Mouse (Mus musculus): ENCODE data around the gene Ramp3. TPM values are rescaled to one million over a fixed set of nuclear protein-coding genes. Genes with fewer than 3 reads are reported as not detected.
"Not testable (repeated sequence)": the region's sequence is repeated elsewhere in the genome, so short reads cannot be mapped to it uniquely, and the experiment has no call there.

The Ramp3 gene
- polyA plus RNA-seq, 1 experiment = not detected

- Histone ChIP-seq H3K4me3 (ENCODE audit: insufficient read depth, low read length) (no peak overlapping the region), H3K4me1 (ENCODE audit: control insufficient read depth, insufficient read depth, low read length) (no peaks in the 10 kb centered on the region), H3K27ac (ENCODE audit: insufficient read depth, low read depth, low read length) (no peak overlapping the region)
- TF ChIP-seq POLR2A (IDR thresholded peaks at IDR 0.05; ENCODE audit: borderline replicate concordance, low read depth, low read length) (no peak), CTCF (IDR thresholded peaks at IDR 0.05; ENCODE audit: low read depth, low read length) (no peak)
Measured at GRCm38 (mm10) chr11:6636150-6636549, 22.2 kb upstream of the Ramp3 start.

- H3K4me3 ChIP-seq (ENCODE audit: insufficient read depth, low read length) = no peak within 1 kb of the TSS
- TF ChIP-seq POLR2A (IDR thresholded peaks at IDR 0.05; ENCODE audit: borderline replicate concordance, low read depth, low read length) = no peak
- TF ChIP-seq CTCF (IDR thresholded peaks at IDR 0.05; ENCODE audit: low read depth, low read length) = no peak
- no peak within 1 kb of the TSS for H3K27ac ChIP-seq (ENCODE audit: insufficient read depth, low read depth, low read length)
- H3K4me1 ChIP-seq (ENCODE audit: control insufficient read depth, insufficient read depth, low read length) = no peaks in the 10 kb centered on the region
Measured at GRCm38 (mm10) chr11:6638537-6638936, 19.8 kb upstream of the Ramp3 start, which contains the start of gene Wap. Wap (minus strand) TSS chr11:6638637.

GRCm38 (mm10) chr11:6639072-6639471 lies 19.2 kb upstream of the Ramp3 start:
- no peaks in the 10 kb centered on the region for H3K4me1 ChIP-seq (ENCODE audit: control insufficient read depth, insufficient read depth, low read length)
- H3K4me3 ChIP-seq (ENCODE audit: insufficient read depth, low read length) = no peak overlapping the region
- TF ChIP-seq CTCF (IDR thresholded peaks at IDR 0.05; ENCODE audit: low read depth, low read length) (no peak), POLR2A (IDR thresholded peaks at IDR 0.05; ENCODE audit: borderline replicate concordance, low read depth, low read length) (no peak)
- no peak overlapping the region for H3K27ac ChIP-seq (ENCODE audit: insufficient read depth, low read depth, low read length)

GRCm38 (mm10) chr11:6644566-6644965 lies 13.8 kb upstream of the Ramp3 start:
- Histone ChIP-seq H3K4me3 (ENCODE audit: insufficient read depth, low read length) (no peak overlapping the region), H3K27ac (ENCODE audit: insufficient read depth, low read depth, low read length) (no peak overlapping the region), H3K4me1 (ENCODE audit: control insufficient read depth, insufficient read depth, low read length) (no peaks in the 10 kb centered on the region)
- TF ChIP-seq CTCF (IDR thresholded peaks at IDR 0.05; ENCODE audit: low read depth, low read length) = no peak
- no peak for TF ChIP-seq POLR2A (IDR thresholded peaks at IDR 0.05; ENCODE audit: borderline replicate concordance, low read depth, low read length)

GRCm38 (mm10) chr11:6647831-6648724 lies 10.2 kb upstream of the Ramp3 start:
- H3K4me3 ChIP-seq (ENCODE audit: insufficient read depth, low read length) = no peak overlapping the region
- TF ChIP-seq CTCF (IDR thresholded peaks at IDR 0.05; ENCODE audit: low read depth, low read length) = no peak
- TF ChIP-seq POLR2A (IDR thresholded peaks at IDR 0.05; ENCODE audit: borderline replicate concordance, low read depth, low read length) = no peak
- no peaks in the 10 kb centered on the region for H3K4me1 ChIP-seq (ENCODE audit: control insufficient read depth, insufficient read depth, low read length)
- H3K27ac ChIP-seq (ENCODE audit: insufficient read depth, low read depth, low read length) = no peak overlapping the region

- no peak overlapping the region for H3K4me3 ChIP-seq (ENCODE audit: insufficient read depth, low read length)
- H3K4me1 ChIP-seq (ENCODE audit: control insufficient read depth, insufficient read depth, low read length) = no peaks in the 10 kb centered on the region
- H3K27ac ChIP-seq (ENCODE audit: insufficient read depth, low read depth, low read length) = no peak overlapping the region
- TF ChIP-seq CTCF (IDR thresholded peaks at IDR 0.05; ENCODE audit: low read depth, low read length) = no peak
- TF ChIP-seq POLR2A (IDR thresholded peaks at IDR 0.05; ENCODE audit: borderline replicate concordance, low read depth, low read length) = no peak
Measured at GRCm38 (mm10) chr11:6650519-6650918, 7.8 kb upstream of the Ramp3 start.

GRCm38 (mm10) chr11:6652978-6653377 lies 5.3 kb upstream of the Ramp3 start:
- not testable (repeated sequence) for H3K27ac ChIP-seq (ENCODE audit: insufficient read depth, low read depth, low read length); H3K4me3 ChIP-seq (ENCODE audit: insufficient read depth, low read length); H3K4me1 ChIP-seq (ENCODE audit: control insufficient read depth, insufficient read depth, low read length)

- Histone ChIP-seq H3K4me3 (ENCODE audit: insufficient read depth, low read length) (no peak overlapping the region), H3K27ac (ENCODE audit: insufficient read depth, low read depth, low read length) (no peak overlapping the region), H3K4me1 (ENCODE audit: control insufficient read depth, insufficient read depth, low read length) (no peaks in the 10 kb centered on the region)
- no peak for TF ChIP-seq CTCF (IDR thresholded peaks at IDR 0.05; ENCODE audit: low read depth, low read length)
- no peak for TF ChIP-seq POLR2A (IDR thresholded peaks at IDR 0.05; ENCODE audit: borderline replicate concordance, low read depth, low read length)
Measured at GRCm38 (mm10) chr11:6654903-6655302, 3.4 kb upstream of the Ramp3 start.

- Histone ChIP-seq H3K4me3 (ENCODE audit: insufficient read depth, low read length) (no peak overlapping the region), H3K27ac (ENCODE audit: insufficient read depth, low read depth, low read length) (no peak overlapping the region), H3K4me1 (ENCODE audit: control insufficient read depth, insufficient read depth, low read length) (no peaks in the 10 kb centered on the region)
- TF ChIP-seq CTCF (IDR thresholded peaks at IDR 0.05; ENCODE audit: low read depth, low read length) (no peak), POLR2A (IDR thresholded peaks at IDR 0.05; ENCODE audit: borderline replicate concordance, low read depth, low read length) (no peak)
Measured at GRCm38 (mm10) chr11:6661206-6661605, 2.9 kb downstream of the Ramp3 start.

GRCm38 (mm10) chr11:6666634-6667033 lies 8.3 kb downstream of the Ramp3 start:
- H3K4me1 ChIP-seq (ENCODE audit: control insufficient read depth, insufficient read depth, low read length) = no peaks in the 10 kb centered on the region
- TF ChIP-seq CTCF (IDR thresholded peaks at IDR 0.05; ENCODE audit: low read depth, low read length) (no peak), POLR2A (IDR thresholded peaks at IDR 0.05; ENCODE audit: borderline replicate concordance, low read depth, low read length) (no peak)
- no peak overlapping the region for H3K27ac ChIP-seq (ENCODE audit: insufficient read depth, low read depth, low read length)
- H3K4me3 ChIP-seq (ENCODE audit: insufficient read depth, low read length) = no peak overlapping the region

All from bone marrow macrophage, adult 2 months (primary cell).